Mouse (Mus musculus) testis, adult 2 months (tissue): Measurements from ENCODE around the gene Flywch1.

Source experiments
- CTCF ChIP-seq: fragments of 200-500 bp; IDR thresholded peaks from 2 replicates; pipeline ENCODE4 v1.5.1; 2012; ENCODE audit warnings: low read depth, mild to moderate bottlenecking, inconsistent platforms, low read length, moderate library complexity; ENCODE audit not compliant: control insufficient read depth, insufficient read depth, insufficient replicate concordance
- POLR2A ChIP-seq: fragments of 200-500 bp; IDR thresholded peaks from 2 replicates; pipeline ENCODE4 v1.6.1; 2012; ENCODE audit warnings: low read depth, mild to moderate bottlenecking, inconsistent platforms, low read length, moderate library complexity; ENCODE audit not compliant: control insufficient read depth

GRCm38 (mm10) chr17:23739202-23740135, 31.9 kb downstream of the Flywch1 start:
- TF ChIP-seq CTCF, result no peak
- no peak for TF ChIP-seq POLR2A
